Mouse (Mus musculus): ENCODE data around the gene Drg1.

Gene Drg1

DNA sequence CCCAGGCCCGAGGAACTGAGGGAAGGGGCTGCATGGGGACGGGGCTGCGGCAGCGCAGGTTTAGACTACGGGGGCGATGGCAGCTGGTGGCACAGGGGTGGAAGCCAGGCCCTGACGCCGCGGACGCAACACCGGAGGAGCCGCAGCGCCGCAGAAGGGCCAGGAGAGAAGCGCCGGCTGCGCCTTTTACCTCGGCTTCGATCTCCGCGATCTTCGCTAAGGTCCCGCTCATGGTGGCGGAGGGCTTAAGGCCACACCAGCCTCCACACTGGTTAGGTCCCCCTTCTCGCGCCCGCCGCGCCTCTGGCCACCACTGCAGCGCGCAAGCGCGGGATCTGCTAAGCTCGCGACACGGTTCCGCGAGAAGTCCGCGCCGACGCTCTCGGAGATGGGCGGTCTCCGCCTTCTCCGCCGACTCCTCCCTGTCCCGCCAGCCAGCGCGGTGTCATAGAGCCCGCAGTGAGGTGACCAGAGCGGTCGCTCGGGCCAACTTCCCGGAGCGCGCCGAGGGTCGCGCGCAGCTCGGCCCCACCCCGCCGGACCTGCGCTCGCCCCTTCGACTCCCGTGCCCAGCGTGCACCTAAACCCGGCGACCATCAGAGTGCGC is at the start of gene Drg1:
Gene Drg1, minus strand, starts transcription at position 337 of the 607 bp plus-strand sequence.
- peak; percentile 97 for DNase-seq

DNA sequence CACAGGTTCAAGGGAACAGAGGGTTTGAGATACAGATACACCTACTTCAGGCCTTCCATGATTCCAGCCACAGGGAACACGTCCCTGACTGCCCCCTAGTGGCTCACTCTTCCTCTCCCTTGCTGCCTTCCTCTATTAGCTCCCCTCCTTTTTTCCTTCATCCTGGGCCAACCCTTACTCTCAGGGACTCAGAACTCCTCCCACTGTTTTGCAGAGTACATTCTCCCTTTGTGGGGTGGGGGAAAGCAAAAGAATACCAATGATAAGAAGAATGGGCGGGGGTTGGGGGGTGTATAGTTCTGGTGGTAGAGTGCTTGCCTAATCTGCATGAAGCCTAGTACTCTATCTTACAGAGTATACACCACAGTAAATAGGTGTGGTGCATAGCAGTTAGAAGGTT is 47.9 kb upstream of the Drg1 start:
- DNase-seq = peak; percentile 83

DNA sequence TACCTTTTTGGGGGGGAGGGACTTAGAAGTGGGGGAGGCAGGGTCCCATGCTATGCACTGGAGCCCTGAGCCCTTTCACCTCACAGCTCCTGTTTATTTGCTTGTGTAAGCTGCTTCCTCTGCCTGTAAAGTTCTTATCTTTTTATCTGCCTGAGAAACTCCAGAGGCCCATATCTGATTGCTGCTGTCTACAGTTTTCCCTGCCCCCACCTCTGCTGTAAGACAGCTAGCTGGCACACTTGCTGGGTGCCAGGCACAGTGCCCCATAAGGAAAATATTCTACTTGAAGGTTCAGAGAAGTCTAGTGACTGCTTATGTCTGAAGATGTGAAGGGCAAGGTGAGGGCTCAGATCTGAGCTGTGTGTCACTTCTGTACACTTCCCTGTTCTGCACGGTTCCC is 47.1 kb upstream of the Drg1 start:
- DNase-seq = no peak

DNA sequence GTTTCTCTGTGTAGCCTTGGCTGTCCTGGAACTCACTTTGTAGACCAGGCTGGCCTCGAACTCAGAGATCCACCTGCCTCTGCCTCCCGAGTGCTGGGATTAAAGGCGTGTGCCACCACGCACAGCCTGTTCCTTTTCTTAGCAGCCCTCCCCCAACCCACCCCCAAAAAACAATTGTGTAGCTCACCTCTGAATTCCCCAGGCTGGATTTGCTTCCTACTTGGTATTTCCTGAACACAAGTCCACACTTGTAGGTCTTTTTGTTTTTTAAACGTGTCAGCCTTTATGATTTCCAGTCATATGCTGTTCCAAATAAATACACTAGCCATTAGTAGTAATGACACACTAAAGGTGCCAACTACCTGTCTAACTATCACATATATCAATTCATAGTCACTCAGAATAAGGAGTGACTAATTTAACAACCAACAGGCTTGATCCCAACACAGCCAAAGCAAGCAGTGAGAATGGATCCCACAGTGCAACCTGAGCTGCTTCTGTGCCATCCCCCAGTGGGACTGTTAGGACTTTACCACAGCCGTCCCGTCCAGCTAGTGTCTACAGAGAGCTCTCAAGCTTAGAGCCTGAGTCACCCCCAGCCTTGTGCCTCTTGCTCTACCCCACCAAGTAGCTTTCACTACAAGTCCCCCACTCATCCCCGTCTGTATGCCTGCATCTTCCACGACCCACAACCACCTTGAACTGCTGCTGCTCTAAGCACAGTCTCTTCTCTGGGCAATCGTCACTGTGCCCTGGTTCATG is 45.6 kb upstream of the Drg1 start:
- no peak for DNase-seq

DNA sequence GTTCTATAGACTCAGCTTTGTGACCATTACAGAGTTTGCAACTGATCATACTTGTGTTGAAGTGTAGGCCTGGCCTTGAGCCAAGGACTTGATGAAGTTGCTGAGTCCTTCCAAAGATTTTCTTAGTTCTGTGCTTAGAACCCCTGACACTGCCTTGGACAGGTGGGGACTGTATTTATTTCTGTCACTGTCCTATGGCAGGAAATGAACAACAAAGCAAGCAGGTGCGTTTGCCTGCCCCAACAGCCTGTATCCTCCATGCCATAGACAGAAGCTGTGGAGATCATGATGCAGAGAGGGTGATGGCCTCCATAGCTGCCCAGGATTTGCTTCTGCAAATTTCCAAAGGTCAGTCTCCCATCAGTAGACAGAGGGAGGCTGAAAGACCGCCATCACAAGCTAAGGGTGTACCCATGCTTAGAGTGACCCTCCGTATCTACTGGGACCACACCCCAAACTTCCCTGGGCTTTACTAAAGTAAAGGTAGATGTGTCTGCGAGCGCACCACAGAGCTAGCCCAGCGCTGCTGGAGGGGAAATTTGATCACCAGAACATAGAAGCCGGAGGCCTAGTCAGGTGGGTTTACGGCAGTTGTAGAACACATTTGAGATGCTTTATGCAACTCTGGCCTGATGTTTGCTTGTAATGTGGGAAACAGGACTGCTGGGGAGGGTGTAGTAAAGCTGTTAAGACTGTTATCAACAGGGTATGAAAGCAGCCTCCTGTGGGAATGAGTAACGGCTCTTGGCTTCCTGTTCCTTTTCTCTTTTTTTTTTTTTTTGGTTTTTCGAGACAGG is 44.8 kb upstream of the Drg1 start:
- DNase-seq = no peak

DNA sequence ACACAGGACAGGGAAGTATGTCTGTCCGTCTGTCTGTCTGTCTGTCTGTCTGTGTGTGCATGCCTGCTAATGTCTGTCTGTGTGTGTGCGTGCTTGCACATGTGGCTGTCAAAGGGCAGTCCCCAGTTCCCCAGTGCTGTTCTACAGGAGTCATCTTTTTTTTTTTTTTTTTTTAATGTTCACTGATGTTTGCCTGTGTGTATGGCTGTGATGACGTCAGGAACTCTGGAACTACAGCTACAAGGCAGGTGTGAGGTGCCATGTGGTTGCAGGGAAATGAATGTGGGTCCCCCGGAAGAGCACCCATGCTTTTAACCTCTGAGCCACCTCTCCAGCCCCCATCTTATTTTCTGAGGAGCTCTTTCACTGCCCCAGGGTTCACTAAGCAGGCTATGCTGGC is 43.7 kb upstream of the Drg1 start:
- no peak for DNase-seq

DNA sequence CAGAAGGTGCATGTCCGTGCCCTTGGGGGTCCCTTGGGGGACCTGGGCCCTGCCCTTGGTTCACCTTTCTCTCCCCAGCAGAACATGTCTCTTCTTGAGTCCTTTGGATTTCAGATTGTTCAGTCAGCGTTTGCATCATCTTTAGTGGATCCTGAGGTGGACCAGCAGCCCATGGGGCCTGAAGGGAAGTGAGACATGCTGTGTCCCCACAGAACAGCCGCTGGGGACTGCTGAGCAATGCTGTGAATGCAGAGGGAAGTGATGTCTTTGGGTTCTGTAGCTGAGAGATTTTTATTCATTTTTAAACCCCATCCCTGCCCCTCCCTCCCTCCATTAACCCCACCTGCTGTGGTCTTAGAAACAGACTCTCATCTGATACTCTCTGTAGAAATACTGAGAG is 41.7 kb upstream of the Drg1 start:
- DNase-seq = no peak

DNA sequence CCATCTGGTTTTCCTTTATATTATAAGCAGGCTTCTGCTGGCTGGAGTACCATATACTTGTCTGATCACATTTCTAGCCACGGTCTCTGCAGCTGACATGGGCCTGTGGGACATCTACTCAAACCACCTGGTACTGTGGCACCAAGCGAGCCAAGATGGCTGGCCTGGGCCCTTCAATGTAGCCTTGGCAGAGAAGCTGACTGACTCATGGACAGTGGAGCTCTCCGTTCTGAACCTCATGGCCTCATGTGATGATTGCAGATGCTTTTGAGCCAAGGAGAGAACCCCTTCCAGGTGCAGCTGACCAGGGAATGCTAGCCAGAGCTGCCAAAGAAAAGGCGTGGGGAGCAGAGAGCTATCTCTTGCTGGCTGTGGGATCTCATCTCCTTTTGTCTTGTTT is 39.6 kb upstream of the Drg1 start:
- no peak for DNase-seq

DNA sequence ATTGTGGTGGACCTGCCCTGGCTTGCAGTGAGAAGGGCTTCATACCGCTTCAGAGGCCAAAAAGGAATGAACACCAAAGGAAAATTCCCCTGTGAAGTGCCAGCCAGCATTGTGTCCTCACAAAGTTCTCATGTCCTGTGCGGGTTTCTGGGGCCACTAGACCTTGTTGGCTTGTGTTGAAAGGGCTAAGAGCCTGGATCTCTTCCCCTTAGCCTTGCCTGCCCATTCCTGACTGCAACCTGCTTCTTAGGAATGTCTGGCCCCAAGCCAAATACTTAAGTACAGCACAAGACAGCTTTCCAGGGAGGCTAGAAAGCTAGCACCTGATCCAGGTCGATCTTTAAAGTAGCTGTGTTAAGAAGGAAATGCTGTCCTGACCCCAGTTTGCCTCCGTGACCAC is 36.6 kb upstream of the Drg1 start:
- peak; percentile 44 for DNase-seq

DNA sequence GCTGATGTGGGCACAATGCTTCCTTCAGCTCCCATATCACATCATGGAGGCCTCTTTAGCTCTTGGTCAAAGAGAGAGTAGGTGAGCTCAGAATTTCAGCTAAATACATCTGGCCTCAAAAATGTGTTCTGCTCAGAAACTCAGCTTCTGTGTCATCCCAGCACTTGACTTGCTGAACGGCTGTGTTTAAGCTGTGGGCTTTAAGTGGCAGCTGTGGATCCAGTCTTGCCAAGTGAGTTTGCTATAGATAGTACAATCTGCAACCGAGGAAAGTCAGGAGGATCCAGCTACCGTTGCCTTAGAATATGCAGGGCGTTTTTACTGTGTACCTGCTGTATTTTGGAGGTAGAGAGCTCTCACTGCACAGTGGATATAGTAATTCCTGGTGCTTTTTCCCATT is 36.2 kb upstream of the Drg1 start:
- no peak for DNase-seq

DNA sequence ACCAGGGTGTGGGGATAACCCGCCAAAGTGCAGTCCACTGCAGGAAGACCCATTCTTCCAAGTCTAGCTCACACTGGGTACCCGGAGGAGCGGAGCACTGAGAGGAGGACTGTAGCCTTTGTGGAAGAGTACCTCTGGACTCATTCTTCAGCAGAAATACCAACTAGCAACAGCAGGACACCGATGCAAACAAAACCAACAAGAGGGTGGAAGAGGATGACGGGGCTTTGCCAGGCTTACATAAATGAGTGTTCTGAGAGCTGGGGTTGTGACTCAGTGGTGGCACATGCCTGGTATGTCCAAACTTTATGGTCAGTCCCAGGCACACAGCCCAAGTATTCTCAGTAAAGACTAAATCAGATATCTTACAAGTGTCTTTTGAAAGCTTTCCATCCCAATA is 34.9 kb upstream of the Drg1 start:
- DNase-seq = no peak

DNA sequence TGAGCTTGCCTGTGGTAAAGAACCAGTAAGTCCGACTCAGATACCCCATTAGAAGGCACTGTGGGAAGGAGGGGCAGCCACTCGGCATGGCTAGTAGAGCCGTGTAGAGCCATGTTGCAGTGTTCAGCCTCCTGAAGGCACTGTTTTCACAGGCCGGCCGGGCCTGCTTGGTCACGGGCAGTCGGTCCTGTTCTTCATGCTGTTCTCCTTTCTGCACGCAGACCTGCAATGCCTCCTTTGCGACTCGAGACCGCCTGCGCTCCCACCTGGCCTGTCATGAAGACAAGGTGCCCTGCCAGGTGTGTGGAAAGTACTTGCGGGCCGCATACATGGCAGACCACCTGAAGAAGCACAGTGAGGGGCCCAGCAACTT is 32.6 kb upstream of the Drg1 start:
- DNase-seq = no peak

DNA sequence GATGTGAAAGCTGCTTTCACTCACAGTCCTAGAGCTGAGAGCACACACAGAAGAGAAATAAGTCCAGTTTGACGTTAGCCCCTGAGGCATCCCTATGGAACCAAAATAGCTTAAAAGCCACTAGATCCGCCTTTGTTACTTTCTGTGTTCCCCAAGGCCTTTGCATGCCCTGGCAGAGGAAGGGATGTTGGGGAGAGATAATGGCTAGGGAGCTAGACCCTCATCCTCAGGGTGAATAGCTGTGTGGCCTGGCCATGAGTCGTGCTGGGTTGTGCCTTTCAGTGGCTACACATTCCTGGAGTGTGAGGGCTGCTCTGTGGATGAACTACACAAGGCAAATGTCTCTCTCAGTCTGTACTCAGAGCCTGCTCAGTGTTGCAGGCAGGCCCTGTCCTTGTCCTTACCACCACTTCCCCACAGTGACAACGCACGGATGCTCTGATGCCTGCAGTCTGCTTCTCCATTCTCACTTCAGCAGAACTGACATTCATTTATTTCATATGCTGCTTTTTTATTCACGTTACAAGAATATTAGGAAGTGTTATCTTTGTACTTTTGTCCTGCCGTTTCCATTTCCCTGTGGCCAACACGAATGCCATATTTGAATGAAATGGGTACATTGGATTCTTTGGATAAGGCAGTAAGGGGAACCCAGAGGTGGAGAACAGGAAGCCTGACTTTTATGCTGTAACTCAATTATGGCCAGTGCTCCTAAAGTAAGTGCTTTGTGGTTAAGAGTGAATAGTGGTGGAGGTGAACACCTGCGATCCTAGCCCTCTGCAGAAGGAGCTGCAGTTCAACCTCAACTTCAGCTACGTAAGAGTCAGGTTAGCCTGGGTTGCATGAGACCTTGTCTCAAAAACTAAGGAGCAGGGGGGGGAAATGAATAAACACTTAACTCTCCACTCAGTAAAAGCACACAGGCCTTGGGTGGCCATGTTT is 31.9 kb upstream of the Drg1 start:
- DNase-seq = no peak

DNA sequence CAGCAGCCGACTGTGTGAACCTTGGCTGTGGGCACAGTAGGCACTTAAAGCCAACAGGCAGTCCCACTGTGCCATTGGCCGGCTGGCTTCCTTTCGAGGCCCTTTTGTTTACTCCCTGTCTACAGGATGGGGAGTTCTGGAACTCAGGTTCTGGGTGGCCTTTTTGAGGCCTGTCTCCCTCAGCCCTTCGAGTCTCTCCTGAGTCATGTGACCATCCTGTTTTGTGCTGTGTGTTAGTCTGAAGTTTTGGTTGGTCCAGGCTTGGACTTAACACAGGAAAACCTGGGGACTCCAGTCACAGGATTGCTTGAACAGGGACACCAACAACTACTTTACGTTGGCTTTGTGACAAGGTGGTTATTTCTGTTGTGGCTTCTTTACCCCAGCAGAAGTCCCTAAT is 29.8 kb upstream of the Drg1 start:
- DNase-seq = no peak

DNA sequence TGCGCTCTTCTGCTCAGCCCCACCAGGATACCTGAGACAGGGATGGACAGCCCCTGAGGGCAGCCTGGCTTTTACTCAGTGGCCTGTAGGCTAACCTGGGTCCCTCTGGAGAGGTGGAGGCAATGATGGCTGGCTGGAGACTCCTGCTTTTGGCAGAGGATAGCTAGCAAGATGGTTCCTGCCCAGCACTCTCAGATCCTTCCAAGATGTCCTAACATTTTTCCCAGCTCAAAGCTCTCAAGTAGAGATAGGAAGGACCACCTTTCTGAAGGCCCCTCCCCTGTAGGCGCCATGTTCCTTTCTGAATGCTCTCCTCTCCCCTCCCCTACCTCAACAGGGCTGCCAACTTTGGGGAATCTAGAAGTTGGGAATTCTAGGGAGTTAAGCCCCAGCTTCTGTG is 28.4 kb upstream of the Drg1 start:
- DNase-seq = no peak

DNA sequence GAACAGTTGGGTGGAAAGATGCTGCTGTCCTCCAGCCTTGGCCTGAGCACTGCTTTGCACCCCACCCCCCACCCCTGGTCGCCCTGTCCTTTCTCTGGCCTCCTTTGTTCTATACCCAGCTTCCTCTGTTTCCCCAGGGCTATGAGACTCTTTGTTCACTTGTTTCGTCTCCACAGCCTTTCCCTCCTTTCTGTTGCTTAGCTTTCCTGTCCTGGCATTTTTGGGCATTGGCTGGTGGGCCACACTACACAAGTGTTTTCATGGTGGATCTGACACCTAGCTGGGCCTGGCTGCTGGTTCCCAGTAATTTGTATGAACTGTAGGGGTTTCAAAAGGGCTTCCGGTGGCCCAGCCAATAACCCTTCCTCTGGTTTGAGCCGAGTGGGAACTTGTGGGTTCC is 27.1 kb upstream of the Drg1 start:
- no peak for DNase-seq

DNA sequence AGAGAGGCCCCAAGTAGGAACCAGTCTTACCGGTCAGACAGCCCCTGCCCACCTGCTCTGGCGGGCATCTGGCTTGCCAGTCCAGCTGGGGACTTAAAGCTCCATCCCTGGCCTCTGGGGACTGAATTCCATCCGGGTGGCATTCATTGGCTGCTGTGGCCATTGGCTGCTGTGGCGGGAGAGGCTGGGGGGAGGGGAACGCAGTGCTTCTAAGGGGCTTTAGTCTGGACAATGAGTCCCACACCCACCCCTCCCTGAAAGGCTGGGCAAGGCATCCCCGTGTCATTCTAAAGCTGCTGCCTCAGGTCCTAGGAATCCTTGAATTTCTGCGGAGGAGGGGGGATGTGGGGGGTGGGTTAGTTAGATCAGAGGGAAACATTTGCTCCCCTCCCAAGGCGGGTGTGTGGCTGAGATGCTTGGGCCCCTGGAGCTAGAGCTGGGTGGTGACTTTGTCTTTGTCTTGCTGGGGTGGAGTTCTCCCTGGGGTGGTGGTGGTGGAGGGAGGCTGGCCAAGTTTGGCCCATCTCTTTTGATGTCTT is 26.6 kb upstream of the Drg1 start:
- peak; percentile 78 for DNase-seq

DNA sequence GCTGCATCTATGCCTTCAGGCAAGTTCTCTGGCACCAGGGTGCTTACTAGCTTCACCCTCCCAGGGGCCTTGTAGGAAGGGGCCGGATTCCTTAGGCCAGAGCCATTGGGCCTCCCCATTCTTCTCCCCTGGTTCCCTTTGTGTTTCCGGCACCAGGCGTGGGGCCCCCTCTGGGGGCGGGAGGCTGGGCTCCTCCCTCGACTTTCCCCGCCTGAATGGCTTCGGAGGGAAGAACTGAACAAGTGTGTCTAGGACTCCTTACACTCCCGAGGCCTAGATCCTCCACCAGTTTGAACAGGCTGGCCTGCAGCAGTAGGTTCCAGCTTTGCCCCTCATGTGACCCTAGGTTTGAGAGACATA is 25.8 kb upstream of the Drg1 start:
- peak; percentile 81 for DNase-seq

DNA sequence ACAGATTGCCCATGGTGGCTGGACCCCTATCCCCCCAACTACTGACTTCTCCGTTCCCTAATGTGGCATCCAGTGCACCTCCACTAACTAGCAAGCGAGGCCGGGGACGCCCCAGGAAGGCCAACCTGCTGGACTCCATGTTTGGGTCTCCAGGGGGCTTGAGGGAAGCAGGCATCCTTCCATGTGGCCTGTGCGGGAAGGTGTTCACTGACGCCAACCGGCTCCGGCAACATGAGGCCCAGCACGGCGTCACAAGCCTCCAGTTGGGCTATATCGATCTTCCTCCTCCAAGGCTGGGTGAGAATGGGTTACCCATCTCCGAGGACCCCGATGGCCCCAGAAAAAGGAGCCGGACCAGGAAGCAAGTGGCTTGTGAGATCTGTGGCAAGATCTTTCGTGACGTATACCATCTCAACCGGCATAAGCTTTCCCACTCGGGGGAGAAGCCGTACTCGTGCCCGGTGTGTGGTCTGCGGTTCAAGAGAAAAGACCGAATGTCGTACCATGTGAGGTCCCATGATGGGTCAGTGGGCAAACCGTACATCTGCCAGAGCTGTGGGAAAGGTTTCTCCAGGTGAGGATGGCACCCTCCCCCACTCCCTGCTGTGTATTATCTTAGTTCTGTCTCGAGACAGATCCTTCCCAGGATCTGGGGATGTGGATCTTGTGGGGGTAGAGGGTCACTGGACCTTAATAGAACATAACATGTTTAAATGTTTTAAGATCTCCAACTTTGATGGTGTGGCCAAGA is 25.3 kb upstream of the Drg1 start:
- DNase-seq = peak; percentile 40

DNA sequence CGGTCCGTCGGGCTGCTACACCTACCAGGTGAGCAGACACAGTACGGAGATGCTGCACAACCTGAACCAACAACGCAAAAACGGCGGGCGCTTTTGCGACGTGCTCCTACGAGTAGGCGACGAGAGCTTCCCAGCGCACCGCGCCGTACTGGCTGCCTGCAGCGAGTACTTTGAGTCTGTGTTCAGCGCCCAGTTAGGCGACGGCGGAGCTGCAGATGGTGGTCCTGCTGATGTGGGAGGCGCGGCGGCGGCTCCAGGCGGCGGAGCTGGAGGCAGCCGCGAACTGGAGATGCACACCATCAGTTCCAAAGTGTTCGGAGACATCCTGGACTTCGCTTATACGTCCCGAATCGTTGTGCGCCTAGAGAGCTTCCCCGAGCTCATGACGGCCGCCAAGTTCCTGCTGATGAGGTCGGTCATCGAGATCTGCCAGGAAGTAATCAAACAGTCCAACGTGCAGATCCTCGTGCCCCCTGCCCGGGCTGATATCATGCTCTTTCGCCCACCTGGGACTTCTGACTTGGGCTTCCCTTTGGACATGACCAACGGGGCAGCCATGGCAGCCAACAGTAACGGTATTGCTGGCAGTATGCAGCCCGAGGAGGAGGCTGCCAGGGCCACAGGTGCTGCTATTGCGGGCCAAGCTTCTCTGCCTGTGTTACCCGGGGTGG is 24.6 kb upstream of the Drg1 start:
- DNase-seq = peak; percentile 71

Measured in kidney, postnatal 10 days (tissue).